Mouse (Mus musculus) hindbrain, embryonic 16.5 days (tissue): ENCODE results near the gene Ppm1h. TPM values are rescaled to one million over a fixed set of nuclear protein-coding genes. Genes with fewer than 3 reads are reported as not detected.
A peak's percentile ranks its signal among the peaks of the same experiment; 100 is the strongest.

Experiments
- ATAC-seq: fragments of 200-750 bp; cut with Nextera tagmentation; 2 replicates; pipeline ENCODE4 v1.8.0; 2017; ENCODE audit warnings: moderate TSS enrichment, moderate library complexity
- H3K27ac ChIP-seq: fragments of 300-500 bp; sonication (generic); 2 replicates; pipeline ENCODE4 v1.5.1; 2014; ENCODE audit warnings: low read depth, mild to moderate bottlenecking, control low read depth, low read length, moderate library complexity
- H3K27me3 ChIP-seq: fragments of 300-500 bp; sonication (generic); replicated peaks from 2 replicates; pipeline ENCODE4 v1.6.1; 2014; ENCODE audit warnings: low read length; ENCODE audit not compliant: control insufficient read depth, insufficient read depth
- H3K36me3 ChIP-seq: fragments of 300-500 bp; sonication (generic); 2 replicates; pipeline ENCODE4 v1.6.1; 2014; ENCODE audit warnings: mild to moderate bottlenecking, low read length, moderate library complexity, mixed read lengths; ENCODE audit not compliant: control insufficient read depth, insufficient read depth
- H3K4me1 ChIP-seq: fragments of 300-500 bp; sonication (generic); 2 replicates; pipeline ENCODE4 v1.6.1; 2014; ENCODE audit warnings: low read depth, low read length; ENCODE audit not compliant: control insufficient read depth, insufficient read depth
- H3K4me2 ChIP-seq: fragments of 300-500 bp; sonication (generic); 2 replicates; pipeline ENCODE4 v1.6.1; 2014; ENCODE audit warnings: mild to moderate bottlenecking, low read length, control low read depth, moderate library complexity
- H3K4me3 ChIP-seq: fragments of 300-500 bp; sonication (generic); 2 replicates; pipeline ENCODE4 v1.5.1; 2014; ENCODE audit warnings: mild to moderate bottlenecking, low read length, control low read depth, moderate library complexity
- H3K9ac ChIP-seq: fragments of 300-500 bp; sonication (generic); 2 replicates; pipeline ENCODE4 v1.6.1; 2014; ENCODE audit warnings: low read depth, mild to moderate bottlenecking, control low read depth, low read length, moderate library complexity
- H3K9me3 ChIP-seq: fragments of 300-500 bp; sonication (generic); 2 replicates; pipeline ENCODE4 v1.6.1; 2014; ENCODE audit warnings: mild to moderate bottlenecking, low read length, moderate library complexity; ENCODE audit not compliant: control insufficient read depth
- WGBS: fragments of 180-500 bp; shearing (Covaris S2); extraction: QIAGEN DNeasy Blood & Tissue Kit; methylation state at CpG from one replicate; pipeline ENCODE4 v1.1.7; 2014; 5-methylcytosine and 5-hydroxymethylcytosine counted together
- polyA plus RNA-seq: library from polyadenylated mRNA; unstranded; fragments of >200 nt; fragmentation: Nextera tagmentation; extraction: Ambion mirVana; gene quantifications from 2 replicates; pipeline ENCODE4 v1.2.1, GENCODE M21; 2015

Gene Ppm1h
- polyA plus RNA-seq, 1 experiment from 2014 or later, result 33.5 TPM

GRCm38 (mm10) chr10:122819808-122820207, 141.2 kb downstream of the Ppm1h start:
- 94% methylated on average over 6 of the region's 6 CpGs for WGBS
- no peak overlapping the region for H3K4me3 ChIP-seq
- peaks cover 7% of the 10 kb centered on the region for H3K4me1 ChIP-seq
- H3K27ac ChIP-seq, result no peak overlapping the region
- no peak overlapping the region for H3K4me2 ChIP-seq
- ATAC-seq, result no peak
- no peaks in the 10 kb centered on the region for H3K9me3 ChIP-seq
- no peaks in the 10 kb centered on the region for H3K36me3 ChIP-seq
- H3K9ac ChIP-seq, result no peak overlapping the region
- no peaks in the 10 kb centered on the region for H3K27me3 ChIP-seq

- Histone ChIP-seq H3K4me2 (no peak overlapping the region), H3K4me1 (no peaks in the 10 kb centered on the region; the same call in 1 of the 2 replicates), H3K9me3 (no peaks in the 10 kb centered on the region), H3K9ac (no peak overlapping the region), H3K36me3 (no peaks in the 10 kb centered on the region), H3K27ac (no peak overlapping the region), H3K27me3 (no peaks in the 10 kb centered on the region), H3K4me3 (no peak overlapping the region)
- 0 out of 2 replicates have a peak, but pooled peaks have one; percentile 34 for ATAC-seq
- 66% methylated on average over 6 of the region's 6 CpGs for WGBS
Observed at GRCm38 (mm10) chr10:122821549-122821948, 143.0 kb downstream of the Ppm1h start.

- Histone ChIP-seq H3K27ac (no peak overlapping the region), H3K4me2 (no peak overlapping the region), H3K9ac (no peak overlapping the region), H3K4me3 (no peak overlapping the region), H3K36me3 (no peaks in the 10 kb centered on the region), H3K9me3 (no peaks in the 10 kb centered on the region), H3K27me3 (no peaks in the 10 kb centered on the region), H3K4me1 (no peaks in the 10 kb centered on the region; the same call in 1 of the 2 replicates)
- no peak for ATAC-seq
- WGBS, result 73% methylated on average over 13 of the region's 13 CpGs
Observed at GRCm38 (mm10) chr10:122823642-122824041, 145.1 kb downstream of the Ppm1h start.

- Histone ChIP-seq H3K9me3 (no peaks in the 10 kb centered on the region), H3K36me3 (no peaks in the 10 kb centered on the region), H3K9ac (no peak overlapping the region), H3K4me2 (no peak overlapping the region), H3K27me3 (no peaks in the 10 kb centered on the region), H3K27ac (no peak overlapping the region), H3K4me1 (no peaks in the 10 kb centered on the region), H3K4me3 (no peak overlapping the region)
- ATAC-seq, result no peak
- WGBS, result 79% methylated on average over 16 of the region's 16 CpGs
Observed at GRCm38 (mm10) chr10:122826696-122827331, 148.3 kb downstream of the Ppm1h start.

- no peak overlapping the region for H3K27ac ChIP-seq
- H3K27me3 ChIP-seq, result no peaks in the 10 kb centered on the region
- no peaks in the 10 kb centered on the region for H3K9me3 ChIP-seq
- no peak overlapping the region for H3K4me3 ChIP-seq
- H3K4me1 ChIP-seq, result no peaks in the 10 kb centered on the region
- H3K4me2 ChIP-seq, result no peak overlapping the region
- H3K9ac ChIP-seq, result no peak overlapping the region
- H3K36me3 ChIP-seq, result no peaks in the 10 kb centered on the region
- WGBS, result 40% methylated on average over 12 of the region's 12 CpGs
- ATAC-seq, result no peak
Observed at GRCm38 (mm10) chr10:122827719-122828414, 149.3 kb downstream of the Ppm1h start.

- no peak overlapping the region for H3K27ac ChIP-seq
- H3K4me2 ChIP-seq, result no peak overlapping the region
- H3K4me3 ChIP-seq, result no peak overlapping the region
- no peaks in the 10 kb centered on the region for H3K9me3 ChIP-seq
- H3K27me3 ChIP-seq, result no peaks in the 10 kb centered on the region
- WGBS, result 49% methylated on average over 3 of the region's 3 CpGs
- ATAC-seq, result no peak
- no peaks in the 10 kb centered on the region for H3K4me1 ChIP-seq
- no peaks in the 10 kb centered on the region for H3K36me3 ChIP-seq
- H3K9ac ChIP-seq, result no peak overlapping the region
Observed at GRCm38 (mm10) chr10:122829801-122830217, 151.2 kb downstream of the Ppm1h start.

- no peaks in the 10 kb centered on the region for H3K9me3 ChIP-seq
- H3K4me3 ChIP-seq, result no peak overlapping the region
- H3K9ac ChIP-seq, result no peak overlapping the region
- H3K27ac ChIP-seq, result no peak overlapping the region
- no peaks in the 10 kb centered on the region for H3K4me1 ChIP-seq
- H3K36me3 ChIP-seq, result no peaks in the 10 kb centered on the region
- ATAC-seq, result no peak
- H3K27me3 ChIP-seq, result no peaks in the 10 kb centered on the region
- 92% methylated on average over 10 of the region's 10 CpGs for WGBS
- H3K4me2 ChIP-seq, result no peak overlapping the region
Observed at GRCm38 (mm10) chr10:122830638-122831037, 152.1 kb downstream of the Ppm1h start.

- H3K4me2 ChIP-seq, result no peak overlapping the region
- WGBS, result 91% methylated on average over 8 of the region's 8 CpGs
- H3K27ac ChIP-seq, result no peak overlapping the region
- H3K9me3 ChIP-seq, result peaks cover 5% of the 10 kb centered on the region; the same call in 1 of the 2 replicates
- no peak overlapping the region for H3K9ac ChIP-seq
- H3K27me3 ChIP-seq, result no peaks in the 10 kb centered on the region
- H3K4me1 ChIP-seq, result peaks cover 9% of the 10 kb centered on the region
- ATAC-seq, result no peak
- no peaks in the 10 kb centered on the region for H3K36me3 ChIP-seq
- H3K4me3 ChIP-seq, result no peak overlapping the region
Observed at GRCm38 (mm10) chr10:122842014-122842413, 163.5 kb downstream of the Ppm1h start.

GRCm38 (mm10) chr10:122842961-122843360, 164.4 kb downstream of the Ppm1h start:
- peaks cover 5% of the 10 kb centered on the region; the same call in 1 of the 2 replicates for H3K9me3 ChIP-seq
- no peak overlapping the region for H3K27ac ChIP-seq
- WGBS, result 89% methylated on average over 8 of the region's 8 CpGs
- H3K27me3 ChIP-seq, result no peaks in the 10 kb centered on the region
- H3K4me1 ChIP-seq, result peaks cover 9% of the 10 kb centered on the region
- no peak overlapping the region for H3K9ac ChIP-seq
- no peak for ATAC-seq
- no peak overlapping the region for H3K4me2 ChIP-seq
- H3K36me3 ChIP-seq, result no peaks in the 10 kb centered on the region
- no peak overlapping the region for H3K4me3 ChIP-seq
